Mouse (Mus musculus) left cerebral cortex, postnatal 10 days (tissue): ENCODE measurements around the gene Crygb. TPM values are rescaled to one million over a fixed set of nuclear protein-coding genes. Genes with fewer than 3 reads are reported as not detected.

Experiments
- total RNA-seq, 2 experiments: library from RNA; stranded (reverse); gene quantifications; 2 replicates each; pipeline ENCODE4 v1.2.3; 2021

Gene Crygb
- total RNA-seq, 2 experiments from 2014 or later, result not detected

Other genes with a start within 250 kb of the Crygb start
- 10 to 100 TPM; 27.1 to 32.2 TPM for gene Plekhm3, start 125.5 kb downstream of the Crygb start, total RNA-seq
- gene Akr1cl, start 49.5 kb downstream of the Crygb start, total RNA-seq, result not detected
- gene Cryge, start 31.1 kb downstream of the Crygb start, total RNA-seq, result not detected
- not detected for gene Crygd, start 18.8 kb downstream of the Crygb start, total RNA-seq
- gene Crygc, start 8.6 kb downstream of the Crygb start, total RNA-seq, result not detected
- gene Cryga, start 21.1 kb upstream of the Crygb start, total RNA-seq, result 1 to 10 TPM in 1 of 2 experiments, under 1 TPM in 1; 0.67 to 2.5 TPM
- gene Gm28845, start 37.3 kb upstream of the Crygb start, total RNA-seq, result 1 to 10 TPM; 1.4 to 1.7 TPM
- 10 to 100 TPM; 15.1 to 18.3 TPM for gene D630023F18Rik, start 40.9 kb upstream of the Crygb start, total RNA-seq
- 100 to 1,000 TPM; 119 to 143 TPM for gene Idh1, start 104.2 kb upstream of the Crygb start, total RNA-seq
- 10 to 100 TPM; 39.9 to 42.3 TPM for gene Pikfyve, start 104.4 kb upstream of the Crygb start, total RNA-seq
- 1 to 10 TPM; 3.3 to 4.4 TPM for gene Pth2r, start 199.8 kb upstream of the Crygb start, total RNA-seq